Mouse (Mus musculus): ENCODE measurements around the gene Oas1f.
"Not testable (repeated sequence)": the region's sequence is repeated elsewhere in the genome, so short reads cannot be mapped to it uniquely, and the experiment has no call there.

The Oas1f gene

DNA sequence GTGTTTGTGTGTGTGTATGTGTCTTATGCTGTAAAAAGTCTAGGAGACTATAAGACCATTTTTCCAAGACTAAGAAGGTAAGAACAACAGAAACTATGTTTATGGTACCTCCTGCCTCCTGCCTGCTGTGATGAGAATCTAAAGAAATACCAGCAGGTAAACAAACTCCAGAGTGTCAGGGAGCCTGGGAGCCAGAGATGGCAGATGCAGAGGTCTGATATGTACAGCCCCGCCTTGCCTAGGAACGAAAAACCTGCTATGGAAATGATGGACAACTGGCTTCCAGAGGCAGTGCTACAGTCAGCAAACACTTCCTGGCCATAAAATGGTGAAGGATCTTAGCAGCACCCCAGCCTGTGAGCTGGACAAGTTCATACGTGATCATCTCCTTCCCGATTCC lies at the start of gene Oas1f:
Gene Oas1f, plus strand, starts transcription at position 301 of the 400 bp plus-strand sequence.
- DNase-seq: no peak

DNA sequence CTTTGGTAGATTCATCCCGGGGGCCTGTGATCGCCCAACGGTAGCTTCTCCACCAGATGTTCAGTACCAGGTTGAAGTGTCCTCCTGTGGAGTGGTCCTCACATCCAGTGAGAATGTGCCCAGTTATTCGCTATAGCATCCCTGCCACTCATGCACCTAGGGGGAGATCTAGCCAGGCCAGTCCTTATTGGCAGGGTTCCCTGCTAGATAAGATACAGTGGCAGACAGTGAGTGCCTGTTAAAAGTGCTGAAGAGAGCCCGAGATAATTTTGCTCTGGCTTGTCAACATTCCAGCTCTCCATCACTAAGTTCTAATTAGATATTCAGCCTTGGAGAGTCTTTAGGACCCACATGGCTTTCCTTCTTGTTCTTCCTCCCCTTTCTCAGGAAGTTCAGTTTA lies 49.0 kb upstream of the Oas1f start:
- not testable (repeated sequence) for DNase-seq

DNA sequence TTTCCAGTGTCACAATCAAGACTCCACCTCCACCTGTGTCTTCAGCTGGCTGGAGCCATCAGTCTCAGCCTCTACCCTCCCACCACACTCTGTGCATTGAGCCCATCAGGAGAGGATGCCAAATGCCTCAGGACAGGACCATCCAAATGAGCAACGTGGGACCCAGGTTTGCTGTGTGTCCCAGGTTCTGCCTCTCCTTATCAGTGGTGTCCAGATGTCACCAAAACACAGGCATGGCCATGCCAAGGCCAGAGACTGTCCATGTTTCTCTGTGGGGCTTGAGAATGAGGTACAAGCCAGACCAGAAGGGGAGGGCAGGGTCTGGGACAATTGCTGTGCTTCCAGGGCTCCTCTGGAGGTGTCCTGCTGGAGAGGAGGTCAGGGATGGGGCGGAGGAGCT lies 48.2 kb upstream of the Oas1f start:
- DNase-seq: not testable (repeated sequence)

DNA sequence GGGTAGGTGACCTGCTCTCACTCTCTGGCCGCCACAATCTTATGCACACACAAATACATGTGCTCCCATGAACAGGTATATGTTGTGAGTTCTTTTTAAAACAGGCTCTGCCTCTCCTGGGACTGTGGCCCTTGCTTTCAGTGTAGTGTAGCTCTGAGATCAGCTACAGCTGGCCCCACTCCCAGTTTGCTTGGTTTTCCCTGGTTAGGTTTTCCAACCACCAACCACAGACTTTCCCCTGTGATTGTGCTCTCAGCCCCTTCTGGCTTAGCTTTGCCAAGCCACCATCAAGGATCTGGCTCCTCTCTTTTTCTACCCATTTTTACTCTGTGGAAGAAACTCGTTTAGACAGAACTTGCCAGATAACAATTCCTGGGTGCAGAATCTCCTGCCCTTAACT lies 43.6 kb upstream of the Oas1f start:
- DNase-seq: no peak

DNA sequence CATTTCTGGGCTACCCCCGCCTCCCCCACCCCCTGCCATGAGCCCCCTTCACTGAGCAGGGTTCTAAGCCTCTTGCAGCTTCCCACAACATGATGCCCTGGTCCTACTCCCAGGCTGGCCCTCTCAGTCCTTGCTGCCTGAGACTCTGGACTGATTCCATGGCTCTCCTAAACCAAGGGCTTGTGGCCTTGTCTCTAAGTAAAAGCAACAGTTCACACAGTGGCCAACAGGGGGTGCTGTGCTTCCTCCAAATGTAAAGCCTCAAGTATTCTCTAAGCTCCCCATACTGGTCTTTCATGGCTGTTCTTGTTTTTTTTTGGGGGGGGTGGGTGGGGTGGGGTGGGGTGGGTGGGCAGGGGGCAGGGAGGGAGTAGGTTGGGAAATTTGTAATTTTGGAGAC lies 40.7 kb upstream of the Oas1f start:
- DNase-seq: peak; percentile 81

DNA sequence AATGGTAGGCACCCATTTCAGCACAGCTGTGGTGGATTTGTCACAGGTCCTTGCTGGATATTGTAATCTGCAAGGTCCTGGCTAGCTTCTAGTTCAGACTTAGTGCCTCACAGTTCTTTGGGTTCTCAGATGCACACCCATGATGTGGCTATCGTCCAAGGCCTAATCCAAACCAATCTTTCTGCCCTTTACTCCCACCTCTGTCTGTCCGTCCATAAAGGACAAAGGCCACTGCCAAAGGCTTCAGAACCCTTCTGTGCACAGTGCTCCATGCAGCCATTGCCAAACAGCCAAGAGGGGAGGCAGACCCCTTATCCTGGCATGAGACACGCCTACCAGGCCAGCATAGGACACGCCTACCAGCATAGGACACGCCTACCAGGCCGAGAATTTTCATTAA lies 38.0 kb upstream of the Oas1f start:
- no peak for DNase-seq

DNA sequence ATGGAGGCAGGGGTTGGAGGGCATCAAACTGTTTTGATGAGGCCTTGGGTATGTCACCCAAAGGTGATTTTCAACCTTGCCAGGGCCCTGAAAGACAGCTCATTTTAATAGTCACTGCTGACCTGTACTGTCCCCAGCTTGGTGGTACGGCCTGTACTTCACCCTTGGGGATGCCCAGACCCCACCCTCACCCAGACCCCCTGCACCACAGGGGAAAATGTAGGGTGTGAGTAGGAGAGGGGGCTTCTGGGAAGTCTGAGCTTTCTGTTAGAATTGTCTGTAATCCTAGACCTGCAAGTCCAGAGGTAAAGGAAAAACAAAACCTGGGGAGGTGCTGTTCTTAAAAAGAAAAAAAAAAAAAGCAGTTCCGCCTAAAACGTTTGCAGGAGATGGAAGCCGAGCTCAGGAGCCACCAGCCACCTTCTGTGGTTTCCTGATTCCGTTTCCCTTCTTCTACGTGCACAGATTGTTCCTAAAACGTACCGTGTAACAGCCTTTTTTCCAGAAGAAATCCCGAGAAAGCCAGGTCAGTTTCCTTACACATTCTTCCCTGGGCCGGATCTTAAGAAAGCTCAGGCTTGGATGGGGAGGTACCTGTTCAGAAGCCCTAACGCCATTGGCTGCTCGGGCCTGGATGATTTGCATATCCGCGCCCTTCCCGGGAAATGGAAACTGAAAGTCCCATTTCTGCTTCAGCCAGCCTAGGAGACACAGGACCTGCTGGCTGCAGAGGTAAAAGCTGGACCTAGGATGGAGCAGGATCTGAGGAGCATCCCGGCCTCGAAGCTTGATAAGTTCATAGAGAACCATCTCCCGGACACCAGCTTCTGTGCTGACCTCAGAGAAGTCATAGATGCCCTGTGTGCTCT lies 35.0 kb upstream of the Oas1f start, which contains the start of gene Oas1c:
Gene Oas1c, minus strand, starts transcription at position 564 of the 869 bp plus-strand sequence.
- peak; percentile 91 for DNase-seq

DNA sequence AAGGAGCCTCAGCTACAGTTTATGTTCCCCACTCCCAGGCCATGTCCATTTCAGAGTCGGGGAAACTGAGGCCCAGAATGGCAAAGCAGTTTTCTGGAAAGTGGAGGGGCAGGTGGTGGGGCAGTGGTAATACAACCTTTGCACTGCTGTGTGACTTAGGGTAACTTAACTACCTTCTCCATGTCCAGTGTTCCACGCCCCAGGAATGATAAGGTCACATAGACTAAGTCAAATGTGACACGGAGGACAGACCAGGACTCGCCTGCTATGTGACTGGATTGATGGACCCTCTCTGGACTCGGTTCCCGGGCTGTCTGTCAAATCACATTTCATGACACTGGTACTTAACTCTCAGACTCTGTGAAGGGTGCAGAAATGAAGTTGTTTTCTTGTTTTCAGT lies 34.1 kb upstream of the Oas1f start:
- DNase-seq: no peak

DNA sequence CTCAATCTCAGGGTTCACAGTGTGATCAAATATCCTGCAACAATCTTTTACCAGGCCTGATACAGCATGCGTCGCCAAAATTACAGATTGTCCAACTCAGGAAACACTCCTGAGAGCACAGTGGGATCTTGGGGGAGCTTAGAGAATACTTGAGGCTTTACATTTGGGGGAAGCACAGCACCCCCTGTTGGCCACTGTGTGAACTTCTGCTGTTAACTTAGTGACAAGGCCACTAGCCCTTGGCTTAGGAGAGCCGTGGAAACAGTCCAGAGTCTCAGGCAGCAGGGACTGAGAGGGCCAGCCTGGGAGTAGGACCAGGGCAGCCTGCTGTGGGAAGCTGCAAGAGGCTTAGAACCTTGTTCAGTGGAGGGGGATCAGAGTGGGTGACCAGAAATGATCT lies 31.2 kb upstream of the Oas1f start:
- DNase-seq: peak; percentile 73

DNA sequence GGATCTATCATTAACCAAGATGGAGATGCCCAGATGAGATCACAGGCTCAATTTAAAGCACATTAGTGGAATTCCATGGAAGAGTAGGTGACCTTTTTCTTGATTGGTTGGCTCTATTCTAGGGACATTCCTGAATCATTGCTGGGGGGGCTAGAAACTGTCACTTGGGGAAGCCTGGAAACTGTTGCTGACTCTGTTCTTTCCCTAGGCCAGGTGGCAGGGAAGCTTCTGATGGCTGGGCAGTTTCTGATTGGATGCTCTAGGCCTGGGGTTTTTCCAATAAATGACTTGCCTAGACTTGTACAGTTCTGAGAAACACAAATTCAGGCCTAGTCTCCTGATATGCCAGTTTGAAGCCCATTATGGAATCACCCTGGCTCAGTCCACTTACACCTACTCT lies 28.2 kb upstream of the Oas1f start:
- DNase-seq: no peak

DNA sequence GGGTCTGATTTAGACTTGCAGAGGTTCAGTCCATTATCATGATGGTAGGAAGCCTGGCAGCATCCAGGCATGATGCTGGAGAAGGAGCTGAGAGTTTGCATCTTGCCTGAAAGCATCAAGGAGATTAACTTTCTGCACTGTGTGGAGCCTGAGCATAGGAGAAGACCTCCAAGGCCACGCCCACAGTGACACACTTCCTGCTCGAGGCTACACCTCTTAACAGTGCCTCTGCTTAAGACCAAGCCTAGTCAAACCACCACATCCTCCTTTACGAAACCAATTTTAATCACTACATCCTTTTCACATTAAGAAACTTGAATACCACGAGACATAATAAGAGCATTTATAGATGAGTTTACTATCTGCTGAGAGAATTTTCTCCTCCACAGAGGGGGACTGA lies 16.1 kb upstream of the Oas1f start:
- DNase-seq: no peak

DNA sequence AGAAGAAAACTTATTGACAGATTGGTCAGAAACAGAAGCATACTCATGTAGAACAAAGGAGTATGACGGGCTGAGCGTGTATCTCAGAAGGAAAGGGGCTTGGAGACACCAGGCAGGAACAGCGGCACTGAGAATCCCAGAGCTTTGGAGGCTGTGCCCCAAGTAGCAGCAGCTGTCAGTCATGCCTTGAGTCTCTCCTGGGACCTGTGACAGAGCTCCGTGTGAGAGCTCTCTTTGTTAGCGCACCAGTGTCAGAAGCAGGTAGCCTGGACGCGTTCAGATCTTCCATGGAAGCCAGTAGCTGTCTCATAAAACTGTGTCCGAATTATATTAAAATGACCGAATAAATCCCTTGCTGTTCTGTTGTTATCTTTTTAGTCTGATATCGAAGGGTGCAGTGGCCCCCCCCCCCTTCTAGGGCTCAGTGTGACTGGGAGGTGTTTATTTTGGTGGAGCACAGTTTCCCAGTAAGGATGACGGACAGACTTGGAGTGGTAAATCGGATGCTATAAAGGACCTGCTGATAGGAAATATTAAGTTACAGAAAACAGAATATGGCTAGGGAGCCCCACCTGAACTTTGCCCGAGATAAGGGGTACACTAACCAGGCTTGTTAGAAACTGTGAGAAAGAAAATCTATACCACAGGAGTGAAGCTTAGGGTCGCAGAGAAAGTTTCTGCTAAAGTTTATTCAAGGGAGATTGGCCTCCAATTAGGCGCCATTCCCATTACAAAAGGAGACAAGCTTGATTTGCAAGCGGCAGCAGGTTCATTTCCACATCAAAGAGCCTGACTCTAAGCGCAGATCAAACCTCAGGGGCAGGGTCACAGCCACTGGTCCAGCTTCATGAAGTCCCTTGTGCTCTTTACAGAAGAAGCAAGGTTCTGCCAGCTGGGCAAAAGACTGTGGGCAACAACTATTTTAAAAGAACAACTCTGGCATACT lies 13.6 kb upstream of the Oas1f start:
- no peak for DNase-seq

DNA sequence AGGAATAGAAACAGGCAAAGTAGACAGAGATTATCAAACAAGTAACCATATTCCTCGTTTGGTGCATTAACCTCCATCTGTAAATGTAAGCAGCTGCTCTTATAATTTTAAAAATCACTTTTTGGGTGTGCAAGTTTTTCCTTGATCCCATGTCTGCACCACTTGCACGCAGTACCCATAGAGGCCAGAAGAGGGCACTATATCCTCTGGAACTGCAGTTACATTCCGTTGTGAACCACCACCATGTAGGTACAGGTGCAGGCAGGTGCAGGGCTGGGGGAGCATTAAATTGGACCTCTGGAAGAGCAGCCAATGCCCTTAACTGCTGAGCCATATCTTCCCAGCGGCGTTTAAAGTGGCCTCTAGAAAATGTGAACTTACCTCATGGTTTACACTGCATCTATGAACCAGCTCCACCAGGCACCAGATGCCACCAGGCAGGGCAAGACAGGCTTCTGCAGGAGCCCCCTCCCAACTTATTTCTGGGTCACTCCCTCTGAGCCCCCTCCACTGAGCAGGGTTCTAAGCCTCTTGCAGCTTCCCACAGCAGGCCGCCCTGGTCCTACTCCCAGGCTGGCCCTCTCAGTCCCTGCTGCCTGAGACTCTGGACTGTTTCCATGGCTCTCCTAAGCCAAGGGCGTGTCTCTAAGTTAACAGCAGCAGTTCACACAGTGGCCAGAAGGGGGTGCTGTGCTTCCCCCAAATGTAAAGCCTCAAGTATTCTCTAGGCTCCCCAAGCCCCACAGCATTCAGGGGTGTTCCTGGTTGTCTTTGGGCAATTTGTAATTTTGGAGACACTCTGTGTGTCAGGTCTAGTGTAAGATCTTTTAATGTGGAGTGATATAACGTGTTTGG lies 10.2 kb upstream of the Oas1f start:
- DNase-seq: peak; percentile 77

DNA sequence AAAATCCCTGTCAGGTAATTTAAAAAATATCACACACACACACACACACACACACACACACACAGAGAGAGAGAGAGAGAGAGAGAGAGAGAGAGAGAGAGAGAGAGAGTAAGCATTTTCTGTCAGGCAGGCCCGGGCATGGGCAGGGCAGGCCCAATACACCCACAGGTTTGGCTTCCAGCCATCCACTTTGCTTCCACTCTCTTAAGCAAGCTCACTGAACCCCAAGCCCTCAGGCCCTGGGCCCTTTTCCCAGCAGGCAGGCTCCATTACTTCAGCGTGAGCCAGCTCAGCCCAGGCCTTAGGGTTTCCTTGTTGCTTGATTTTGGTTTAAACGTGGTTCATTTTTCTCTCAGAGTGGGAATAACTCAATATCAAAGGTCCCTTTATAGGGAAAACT lies 2.5 kb upstream of the Oas1f start:
- DNase-seq: peak; percentile 25

DNA sequence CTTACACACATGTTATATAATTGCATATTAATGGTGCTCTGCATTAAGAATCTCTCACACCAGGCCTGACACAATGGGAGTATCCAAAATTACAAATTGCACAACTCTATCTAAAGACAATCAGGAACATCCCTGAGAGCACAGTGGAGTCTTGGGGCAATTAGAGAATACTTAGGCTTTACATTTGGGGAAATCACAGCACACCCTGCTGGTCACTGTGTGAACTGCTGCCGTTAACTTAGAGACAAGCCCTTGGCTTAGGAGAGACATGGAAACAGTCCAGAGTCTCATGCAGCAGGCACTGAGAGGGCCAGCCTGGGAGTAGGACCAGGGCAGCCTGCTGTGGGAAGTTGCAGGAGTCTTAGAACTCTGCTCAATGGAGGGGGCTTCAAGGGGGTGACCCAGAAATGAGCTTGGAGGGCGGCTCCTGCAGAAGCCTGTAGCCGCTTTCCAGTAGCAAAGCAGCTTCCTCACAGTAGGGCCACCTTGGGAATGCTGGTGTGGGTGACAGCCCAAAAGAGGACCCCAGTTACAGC lies 2.5 kb downstream of the Oas1f start:
- peak; percentile 74 for DNase-seq

DNA sequence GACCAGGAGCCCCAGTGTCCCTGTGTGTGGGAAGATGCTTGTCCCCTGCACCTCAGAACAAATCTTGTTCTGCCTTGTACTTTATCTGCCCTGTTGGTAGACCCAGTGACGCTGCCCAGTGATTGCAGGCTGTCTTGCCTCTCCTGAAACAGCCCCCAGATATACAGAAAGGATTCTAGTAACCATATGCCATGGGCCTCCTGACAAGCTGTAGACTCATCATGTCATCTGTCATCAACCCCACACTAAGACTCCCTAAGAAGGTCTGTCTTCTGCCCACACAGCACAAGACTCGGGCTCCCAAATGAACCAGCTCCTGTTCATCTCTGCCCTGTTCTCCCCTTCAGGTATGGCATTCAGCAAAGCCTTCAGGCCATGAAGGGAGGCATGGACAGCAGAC lies 12.1 kb downstream of the Oas1f start:
- DNase-seq: no peak

DNA sequence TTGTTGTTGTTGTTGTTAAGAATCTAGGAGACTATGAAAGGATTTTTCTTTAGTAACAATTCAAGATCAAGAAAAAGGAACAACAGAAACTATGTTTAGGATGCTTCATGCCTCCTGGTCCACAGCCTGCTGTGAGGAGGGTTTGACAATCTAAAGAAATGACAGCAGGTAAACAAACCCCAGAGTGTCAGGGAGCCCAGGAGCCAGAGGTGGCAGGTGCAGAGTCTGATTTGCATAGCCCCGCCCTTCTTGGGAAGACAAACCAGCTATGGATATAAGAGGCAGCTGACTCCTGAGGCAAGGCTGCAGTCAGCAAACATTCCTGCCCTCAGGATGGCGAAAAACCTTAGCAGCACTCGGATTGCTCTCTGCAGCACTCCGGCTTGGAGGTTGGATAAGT lies 14.0 kb downstream of the Oas1f start, which contains the start of gene Oas1h:
Gene Oas1h, plus strand, starts transcription at position 301 of the 400 bp plus-strand sequence.
- DNase-seq: no peak

DNA sequence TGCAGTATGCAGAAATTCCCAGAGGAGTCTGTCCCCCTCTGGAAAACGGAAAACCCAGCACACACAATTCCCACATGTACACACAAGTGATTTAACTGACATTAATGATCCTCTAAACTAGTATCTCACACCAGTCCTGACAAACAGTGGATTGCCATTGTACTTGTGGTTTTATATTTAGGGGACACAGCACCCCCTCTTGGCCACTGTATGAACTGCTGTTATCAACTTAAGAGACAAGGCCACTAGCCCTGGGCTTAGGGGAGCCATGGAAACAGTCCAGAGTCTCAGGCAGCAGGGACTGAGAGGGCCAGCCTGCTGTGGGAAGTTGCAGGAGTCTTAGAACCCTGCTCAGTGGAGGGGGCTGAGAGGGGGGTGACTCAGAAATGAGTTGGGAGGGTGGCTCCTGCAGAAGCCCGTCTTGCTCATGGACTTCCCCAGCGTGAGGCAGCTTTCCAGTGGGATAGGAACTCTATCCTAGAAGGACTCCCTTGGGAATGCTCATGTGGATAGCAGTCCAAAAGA lies 18.2 kb downstream of the Oas1f start:
- DNase-seq: peak; percentile 68

DNA sequence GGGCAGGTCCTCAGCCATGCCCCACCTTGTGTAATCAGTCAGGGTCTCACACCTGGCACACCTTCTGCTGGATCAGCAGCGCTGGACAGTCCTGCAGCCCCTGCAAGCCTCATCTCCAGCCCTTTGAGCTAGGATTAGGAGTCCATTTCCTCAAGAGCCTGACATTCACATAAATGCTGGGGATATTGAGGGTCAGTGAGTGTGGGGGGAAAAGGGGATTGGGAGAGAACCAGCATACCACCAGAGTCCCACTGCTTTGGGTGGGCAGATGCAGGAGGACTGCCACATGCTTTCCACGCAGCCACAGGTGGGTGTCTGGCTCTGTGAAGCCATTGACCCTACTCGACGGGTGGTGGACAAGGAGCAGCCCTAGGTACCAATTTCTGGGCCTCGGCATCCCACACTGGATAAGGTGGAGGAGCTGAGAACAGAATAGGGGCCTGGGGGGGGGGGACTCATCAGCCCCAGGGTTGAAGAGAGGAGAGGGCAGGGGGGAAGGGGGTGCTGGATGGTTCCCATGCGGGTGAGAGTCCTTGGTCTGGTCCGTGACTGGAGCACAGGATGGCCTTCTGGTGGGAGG lies 22.4 kb downstream of the Oas1f start:
- DNase-seq: no peak

DNA sequence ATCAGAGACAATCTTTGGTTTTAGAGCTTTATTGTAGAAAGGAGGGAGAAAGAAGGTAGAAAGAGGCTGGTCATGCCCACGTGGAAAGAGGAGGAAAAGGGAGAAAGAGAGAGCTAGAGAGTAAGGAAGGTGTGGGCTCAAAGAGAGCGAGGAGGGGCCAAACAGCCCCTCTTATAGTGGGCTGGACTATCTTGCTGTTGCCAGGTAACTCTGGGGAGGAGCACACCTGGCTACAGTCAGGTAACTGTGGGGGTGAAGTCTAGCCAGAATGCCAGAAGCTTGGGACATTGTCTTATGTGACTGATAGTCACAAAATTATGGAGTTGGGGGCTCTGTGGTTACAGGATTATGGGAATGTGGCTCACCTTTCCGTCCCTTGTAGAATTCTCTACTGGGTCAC lies 22.9 kb downstream of the Oas1f start:
- no peak for DNase-seq

DNA sequence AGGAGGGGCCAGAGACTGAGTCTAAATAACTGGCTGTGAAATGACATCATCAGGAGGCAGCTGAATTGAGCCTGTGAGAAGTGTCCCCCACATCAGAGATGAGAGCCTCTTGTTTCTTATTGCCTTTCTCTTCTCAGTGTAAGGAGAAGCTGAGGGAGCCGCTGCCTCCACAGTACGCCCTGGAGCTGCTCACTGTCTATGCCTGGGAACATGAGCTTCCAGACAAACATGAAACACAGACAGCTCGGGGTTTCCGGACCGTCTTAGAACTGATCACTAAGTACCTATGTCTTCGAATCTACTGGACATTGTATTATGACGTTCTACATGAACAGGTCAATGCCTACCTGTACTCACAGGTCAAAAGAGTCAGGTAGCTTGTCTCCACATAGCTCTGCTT lies 23.6 kb downstream of the Oas1f start:
- DNase-seq: no peak

DNA sequence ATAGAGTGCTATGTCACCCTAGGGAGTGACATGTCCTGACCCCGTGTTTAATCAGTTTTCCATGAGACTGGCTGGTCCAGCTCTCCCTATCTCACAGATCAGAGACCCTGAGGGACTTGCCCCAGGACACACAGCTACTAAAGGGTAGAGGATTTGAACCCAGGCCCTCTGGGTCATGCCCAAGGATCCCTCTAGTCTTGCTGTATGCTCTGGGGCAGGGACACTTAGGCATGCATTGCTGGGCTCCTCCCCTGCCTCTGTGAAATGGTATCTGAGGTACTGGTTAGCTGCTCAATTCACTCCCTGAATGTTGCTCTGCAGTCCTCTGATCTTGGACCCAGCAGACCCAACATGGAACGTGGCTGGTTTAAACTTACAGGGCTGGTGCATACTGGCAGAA lies 24.3 kb downstream of the Oas1f start:
- DNase-seq: no peak
